Mouse (Mus musculus) left cerebral cortex, postnatal 10 days (tissue): Measurements from ENCODE around the gene Ccdc54. TPM values are rescaled to one million over a fixed set of nuclear protein-coding genes. Genes with fewer than 3 reads are reported as not detected.

Experiments
- DNase-seq, 2 experiments: peaks; one replicate each; pipeline ENCODE4 v3.0.0; 2021 to 2022; ENCODE audit warnings: low spot score in 2 of 2, mixed read lengths in 1 of 2; ENCODE audit errors: extremely low spot score in 1 of 2
- intact Hi-C: fragments of 180-260 bp; cut with DNase I; formaldehyde crosslinking; loops from one replicate; pipeline ENCODE4 v1.15.1; 2025
- total RNA-seq, 2 experiments: library from RNA; stranded (reverse); gene quantifications; 2 replicates each; pipeline ENCODE4 v1.2.3; 2021

Gene Ccdc54
- total RNA-seq, 2 experiments from 2014 or later = not detected

GRCm38 (mm10) chr16:50551871-50552528 lies 39.0 kb downstream of the Ccdc54 start:
- DNase-seq = no peak
- intact Hi-C loops = no loop called here

- intact Hi-C loops = no loop called here
- no peak for DNase-seq
Measured at GRCm38 (mm10) chr16:50550927-50551326, 40.0 kb downstream of the Ccdc54 start.

GRCm38 (mm10) chr16:50542554-50543333 lies 48.2 kb downstream of the Ccdc54 start:
- DNase-seq = no peak
- intact Hi-C loops = loop anchor here (5.0 kb wide), 1 partner anchor 145 kb away; no protein-coding TSS in a partner anchor

Other genes starting within 250 kb of the Ccdc54 start
- gene Bbx, start 158.8 kb downstream of the Ccdc54 start, total RNA-seq = 1 to 10 TPM; 8.8 to 9.3 TPM